Mouse (Mus musculus) heart, embryonic 13.5 days (tissue): Measurements from ENCODE around the gene Fbxl5. TPM values are rescaled to one million over a fixed set of nuclear protein-coding genes. Genes with fewer than 3 reads are reported as not detected.

Source experiments
- ATAC-seq: fragments of 200-750 bp; cut with Nextera tagmentation; 2 replicates; pipeline ENCODE4 v1.8.0; 2017; ENCODE audit warnings: moderate TSS enrichment; ENCODE audit not compliant: insufficient number of reproducible peaks, low FRiP score, low TSS enrichment; ENCODE audit errors: extremely low read depth
- H3K27ac ChIP-seq: fragments of 300-500 bp; sonication (generic); replicated peaks from 2 replicates; pipeline ENCODE4 v1.5.1; 2015; ENCODE audit warnings: moderate library complexity, mild to moderate bottlenecking, inconsistent platforms
- H3K27me3 ChIP-seq: fragments of 300-500 bp; sonication (generic); replicated peaks from 2 replicates; pipeline ENCODE4 v1.6.1; 2015; ENCODE audit warnings: mild to moderate bottlenecking, inconsistent platforms
- H3K36me3 ChIP-seq: fragments of 300-500 bp; sonication (generic); 2 replicates; pipeline ENCODE4 v1.6.1; 2015; ENCODE audit warnings: mild to moderate bottlenecking, inconsistent platforms
- H3K4me1 ChIP-seq: fragments of 300-500 bp; sonication (generic); 2 replicates; pipeline ENCODE4 v1.6.1; 2015; ENCODE audit warnings: inconsistent platforms
- H3K4me2 ChIP-seq: fragments of 300-500 bp; sonication (generic); 2 replicates; pipeline ENCODE4 v1.6.1; 2015; ENCODE audit warnings: inconsistent platforms, mild to moderate bottlenecking, moderate library complexity
- H3K4me3 ChIP-seq: fragments of 300-500 bp; sonication (generic); 2 replicates; pipeline ENCODE4 v1.5.1; 2015; ENCODE audit warnings: moderate library complexity, mild to moderate bottlenecking, inconsistent platforms
- H3K9ac ChIP-seq: fragments of 300-500 bp; sonication (generic); 2 replicates; pipeline ENCODE4 v1.6.1; 2015; ENCODE audit warnings: inconsistent platforms, mild to moderate bottlenecking, moderate library complexity
- H3K9me3 ChIP-seq: fragments of 300-500 bp; sonication (generic); 2 replicates; pipeline ENCODE4 v1.6.1; 2016; ENCODE audit warnings: inconsistent platforms
- WGBS: fragments of 180-500 bp; shearing (Covaris S2); methylation state at CpG from one replicate; pipeline ENCODE4 v1.1.7; 2015; ENCODE audit warnings: mixed read lengths; 5-methylcytosine and 5-hydroxymethylcytosine counted together
- polyA plus RNA-seq: library from polyadenylated mRNA; unstranded; fragments of >200 nt; fragmentation: Nextera tagmentation; extraction: Ambion mirVana; gene quantifications from 2 replicates; pipeline ENCODE4 v1.2.1, GENCODE M21; 2015

The Fbxl5 gene
- polyA plus RNA-seq, 1 experiment from 2014 or later: 43.2 TPM

DNA sequence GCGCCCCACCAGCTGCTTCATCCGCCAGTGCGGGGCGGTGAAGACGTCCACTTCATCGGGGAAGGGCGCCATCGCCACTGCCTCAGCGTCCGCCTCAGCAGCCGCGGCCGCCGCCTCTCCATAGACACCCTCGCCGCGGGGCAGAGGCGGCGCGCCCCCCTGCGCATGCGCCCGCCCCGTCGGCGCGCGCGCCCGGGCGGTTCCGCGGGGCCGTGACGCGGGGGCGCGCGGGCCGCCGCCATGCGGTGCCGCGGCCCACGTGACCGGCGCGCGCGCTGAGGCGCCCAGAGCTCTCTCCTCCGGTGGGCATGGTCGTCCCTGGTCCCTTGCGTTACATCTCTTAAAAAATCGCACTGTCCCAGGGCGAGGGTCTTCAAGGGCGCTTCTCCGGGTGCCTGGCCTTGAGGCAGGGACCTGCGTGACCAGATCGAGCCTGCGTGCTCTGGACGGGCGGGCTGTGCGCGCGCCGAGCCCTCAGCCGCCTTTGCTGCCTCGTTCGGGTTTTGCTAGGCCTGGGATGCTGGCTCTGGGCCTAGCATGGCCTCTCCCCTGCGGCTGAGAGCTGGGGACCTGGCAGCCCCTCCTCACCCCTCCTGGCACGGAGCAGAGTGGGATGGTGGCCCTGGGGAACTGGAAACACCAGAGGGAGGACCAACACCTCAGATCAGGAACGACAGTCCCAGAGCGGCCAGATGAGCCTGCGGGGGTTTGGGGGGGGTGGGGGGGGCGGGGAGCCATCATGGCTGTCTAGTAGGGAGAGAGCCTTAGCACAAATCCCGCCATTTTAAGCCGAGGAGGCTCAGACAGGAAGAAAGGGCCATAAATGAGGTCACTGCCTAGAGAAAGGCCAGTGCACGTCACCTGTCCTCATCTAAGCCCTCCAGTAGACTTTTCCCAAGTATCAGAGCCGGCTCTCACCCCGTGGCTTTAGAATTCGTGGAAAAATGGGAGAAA lies 39.2 kb downstream of the Fbxl5 start:
- Histone ChIP-seq H3K9me3 (no peaks in the 10 kb centered on the region), H3K36me3 (peaks cover 8% of the 10 kb centered on the region), H3K4me1 (peaks cover 25% of the 10 kb centered on the region), H3K4me2 (peak overlapping the region; percentile 74), H3K27ac (peak overlapping the region; percentile 90), H3K9ac (peak overlapping the region; percentile 97), H3K27me3 (no peaks in the 10 kb centered on the region), H3K4me3 (peak overlapping the region; percentile 93)
- 4% methylated on average over 63 of the region's 82 CpGs for WGBS
- ATAC-seq: peak; percentile 90

GRCm38 (mm10) chr5:43781423-43781976 lies 39.9 kb downstream of the Fbxl5 start:
- peak overlapping the region; percentile 93 for H3K4me3 ChIP-seq
- no peaks in the 10 kb centered on the region for H3K9me3 ChIP-seq
- under 1% methylated on average over 17 of the region's 61 CpGs for WGBS
- peaks cover 8% of the 10 kb centered on the region for H3K36me3 ChIP-seq
- no peaks in the 10 kb centered on the region for H3K27me3 ChIP-seq
- peak; percentile 69 for ATAC-seq
- peak overlapping the region; percentile 97 for H3K9ac ChIP-seq
- peaks cover 33% of the 10 kb centered on the region for H3K4me1 ChIP-seq
- H3K4me2 ChIP-seq: peak overlapping the region; percentile 74
- H3K27ac ChIP-seq: peak overlapping the region; percentile 90

DNA sequence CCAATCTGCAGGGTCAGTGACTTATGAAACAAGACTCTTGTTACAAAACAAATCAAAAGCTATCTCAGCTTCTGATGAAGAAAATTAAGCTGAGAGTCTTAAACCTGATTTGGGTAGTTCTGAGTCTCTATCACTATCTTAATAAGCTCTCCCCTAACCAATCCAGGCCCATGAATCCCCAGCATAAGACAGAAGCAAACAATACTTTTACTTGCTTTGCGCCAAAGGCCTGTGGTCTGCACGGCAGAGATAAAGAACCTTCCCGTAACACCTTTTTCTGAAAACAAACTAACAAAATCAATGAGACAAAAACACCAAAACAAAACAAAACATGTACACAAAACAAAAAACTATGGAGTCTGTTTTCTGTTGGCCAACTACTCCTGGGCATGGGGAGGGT lies 42.9 kb downstream of the Fbxl5 start:
- Histone ChIP-seq H3K4me1 (peaks cover 45% of the 10 kb centered on the region), H3K36me3 (peaks cover 8% of the 10 kb centered on the region), H3K9me3 (no peaks in the 10 kb centered on the region), H3K27ac (no peak overlapping the region), H3K9ac (no peak overlapping the region), H3K4me3 (no peak overlapping the region), H3K4me2 (peak overlapping the region; percentile 18), H3K27me3 (no peaks in the 10 kb centered on the region)
- ATAC-seq: no peak
- WGBS: 85% methylated on average over 3 of the region's 3 CpGs

DNA sequence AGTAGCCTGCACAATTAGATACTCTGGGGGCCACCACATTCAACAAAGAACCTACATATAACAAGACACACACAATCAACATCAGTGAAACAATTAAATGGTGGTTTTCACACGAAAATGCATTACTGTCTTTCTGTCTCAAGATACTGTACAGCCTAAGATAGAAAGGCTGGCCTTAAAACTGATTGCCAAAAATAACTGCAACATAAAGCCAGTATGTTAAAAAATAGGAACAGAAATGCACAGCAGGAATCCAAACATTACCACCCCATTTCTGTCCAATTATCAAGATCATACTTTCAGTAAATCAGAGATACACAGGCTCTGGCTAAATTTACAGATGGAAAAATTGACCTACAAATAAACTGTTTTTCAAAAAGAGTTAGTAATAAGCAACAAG lies 44.4 kb downstream of the Fbxl5 start:
- no peaks in the 10 kb centered on the region for H3K9me3 ChIP-seq
- H3K27me3 ChIP-seq: no peaks in the 10 kb centered on the region
- H3K4me3 ChIP-seq: no peak overlapping the region
- H3K9ac ChIP-seq: no peak overlapping the region
- peaks cover 13% of the 10 kb centered on the region for H3K36me3 ChIP-seq
- peak overlapping the region; percentile 37 for H3K4me2 ChIP-seq
- peak overlapping the region; percentile 68 for H3K27ac ChIP-seq
- ATAC-seq: no peak
- H3K4me1 ChIP-seq: peaks cover 40% of the 10 kb centered on the region
- 26% methylated on average over 1 of the region's 1 CpGs for WGBS

DNA sequence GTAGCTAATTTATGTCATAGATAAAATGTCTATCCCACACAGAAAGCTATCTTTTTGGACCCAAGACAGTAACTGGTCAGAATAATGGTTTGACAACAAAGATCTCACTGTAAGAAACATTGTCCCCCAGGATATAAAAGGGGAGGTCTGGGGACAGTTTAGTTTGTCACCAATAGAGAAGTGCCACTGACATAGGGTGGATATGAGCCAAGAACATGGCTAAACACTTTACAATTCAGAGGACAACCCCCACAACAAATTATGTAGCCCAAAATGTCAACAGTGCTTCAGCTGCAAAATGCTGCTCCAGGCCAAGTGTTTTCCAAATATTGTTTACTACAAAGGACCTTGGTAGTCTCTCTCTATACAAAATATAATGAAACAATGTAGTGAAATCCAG lies 45.0 kb downstream of the Fbxl5 start:
- no peak for ATAC-seq
- H3K4me2 ChIP-seq: peak overlapping the region; percentile 37; the same call in 1 of the 2 replicates
- peak overlapping the region; percentile 68 for H3K27ac ChIP-seq

GRCm38 (mm10) chr5:43771555-43771954 lies 49.9 kb downstream of the Fbxl5 start:
- no peak overlapping the region for H3K9ac ChIP-seq
- H3K27ac ChIP-seq: no peak overlapping the region
- no peak overlapping the region for H3K4me3 ChIP-seq
- H3K9me3 ChIP-seq: no peaks in the 10 kb centered on the region
- no peak for ATAC-seq
- peaks cover 13% of the 10 kb centered on the region for H3K4me1 ChIP-seq
- WGBS: 84% methylated on average over 3 of the region's 3 CpGs
- H3K4me2 ChIP-seq: no peak overlapping the region
- peaks cover 47% of the 10 kb centered on the region for H3K36me3 ChIP-seq
- H3K27me3 ChIP-seq: no peaks in the 10 kb centered on the region

More for the DNA sequence above, 45.0 kb downstream of the Fbxl5 start:
- Histone ChIP-seq H3K4me3 (no peak overlapping the region), H3K36me3 (peaks cover 16% of the 10 kb centered on the region), H3K27me3 (no peaks in the 10 kb centered on the region), H3K4me1 (peaks cover 40% of the 10 kb centered on the region), H3K9me3 (no peaks in the 10 kb centered on the region), H3K9ac (no peak overlapping the region)

- no peak overlapping the region for H3K27ac ChIP-seq
- no peaks in the 10 kb centered on the region for H3K9me3 ChIP-seq
- no peak overlapping the region for H3K4me2 ChIP-seq
- H3K4me1 ChIP-seq: peaks cover 7% of the 10 kb centered on the region
- no peak overlapping the region for H3K9ac ChIP-seq
- H3K36me3 ChIP-seq: peaks cover 53% of the 10 kb centered on the region
- 73% methylated on average over 3 of the region's 3 CpGs for WGBS
- H3K27me3 ChIP-seq: no peaks in the 10 kb centered on the region
- no peak for ATAC-seq
- no peak overlapping the region for H3K4me3 ChIP-seq
Observed at GRCm38 (mm10) chr5:43770618-43771354, 50.7 kb downstream of the Fbxl5 start.

DNA sequence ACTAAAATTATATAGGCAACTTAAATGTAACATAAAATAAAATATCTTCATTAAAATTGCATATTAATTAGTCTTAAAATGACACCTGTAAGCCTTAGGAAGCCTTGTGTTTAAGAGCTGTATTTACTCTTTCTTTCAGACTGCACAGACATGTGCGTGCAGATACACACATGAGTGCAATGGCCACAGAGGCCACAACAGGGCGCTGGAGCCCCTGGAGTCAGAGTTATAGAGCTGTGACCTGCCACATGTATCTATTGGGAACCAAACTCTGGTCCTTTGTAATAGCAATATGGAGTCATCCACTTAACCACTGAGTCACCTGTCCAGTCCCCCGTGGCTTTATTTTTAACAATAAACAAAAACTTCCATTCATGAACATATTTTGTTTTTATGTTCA lies 72.3 kb downstream of the Fbxl5 start:
- H3K27ac ChIP-seq: no peak overlapping the region

DNA sequence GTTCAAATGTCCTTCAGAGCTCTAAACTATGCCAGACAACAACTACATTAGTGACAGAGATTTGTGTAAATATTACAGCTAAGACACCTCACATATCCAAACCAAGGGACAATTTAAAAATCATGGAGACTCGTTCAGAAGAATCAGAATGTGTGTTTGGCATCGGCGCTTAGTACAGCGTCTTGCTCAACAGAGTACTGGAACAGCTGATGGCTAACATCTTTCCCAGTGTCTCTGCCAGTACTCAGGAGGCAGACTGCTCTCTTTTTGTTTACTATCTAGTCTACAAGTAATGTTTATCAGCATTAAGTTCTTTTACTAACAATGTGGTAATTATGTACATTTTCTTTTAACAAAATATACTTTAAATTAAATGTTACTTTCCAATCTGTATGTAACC lies 73.4 kb downstream of the Fbxl5 start:
- WGBS: 89% methylated on average over 4 of the region's 4 CpGs
- Histone ChIP-seq H3K36me3 (peaks cover 42% of the 10 kb centered on the region), H3K9ac (no peak overlapping the region), H3K27me3 (no peaks in the 10 kb centered on the region), H3K4me3 (no peak overlapping the region), H3K4me2 (no peak overlapping the region), H3K4me1 (no peaks in the 10 kb centered on the region), H3K9me3 (no peaks in the 10 kb centered on the region), H3K27ac (no peak overlapping the region)
- ATAC-seq: no peak

More for the DNA sequence above, 72.3 kb downstream of the Fbxl5 start:
- Histone ChIP-seq H3K9ac (no peak overlapping the region), H3K36me3 (peaks cover 37% of the 10 kb centered on the region), H3K27me3 (no peaks in the 10 kb centered on the region), H3K4me3 (no peak overlapping the region), H3K4me1 (no peaks in the 10 kb centered on the region), H3K9me3 (no peaks in the 10 kb centered on the region), H3K4me2 (no peak overlapping the region)
- 87% methylated on average over 3 of the region's 3 CpGs for WGBS
- ATAC-seq: no peak

DNA sequence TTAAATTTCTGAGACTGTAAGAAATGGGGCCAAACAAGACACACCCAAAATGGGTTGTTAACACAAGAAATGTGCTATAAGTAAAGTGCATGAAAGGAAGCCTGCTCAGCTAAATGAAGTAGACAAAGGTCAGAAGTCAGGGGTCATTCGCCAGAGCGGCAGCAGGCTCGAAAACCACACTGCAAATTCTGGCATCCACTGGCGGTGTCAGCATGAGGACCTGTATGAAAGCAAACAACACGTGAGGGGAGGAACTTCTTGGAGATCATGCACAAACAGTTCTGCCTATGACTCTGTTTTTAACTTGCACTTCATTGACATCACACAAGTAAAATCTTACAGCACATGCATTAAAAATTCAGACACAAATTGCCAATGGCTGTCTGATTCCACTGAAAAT lies 76.3 kb downstream of the Fbxl5 start:
- WGBS: 75% methylated on average over 5 of the region's 5 CpGs
- no peaks in the 10 kb centered on the region for H3K27me3 ChIP-seq
- H3K4me3 ChIP-seq: no peak overlapping the region
- H3K4me2 ChIP-seq: no peak overlapping the region
- H3K27ac ChIP-seq: no peak overlapping the region
- peaks cover 61% of the 10 kb centered on the region for H3K36me3 ChIP-seq
- H3K4me1 ChIP-seq: no peaks in the 10 kb centered on the region
- H3K9ac ChIP-seq: no peak overlapping the region
- no peak for ATAC-seq
- H3K9me3 ChIP-seq: no peaks in the 10 kb centered on the region

GRCm38 (mm10) chr5:43744187-43744586 lies 77.3 kb downstream of the Fbxl5 start:
- Histone ChIP-seq H3K4me2 (no peak overlapping the region), H3K27ac (no peak overlapping the region), H3K36me3 (peaks cover 61% of the 10 kb centered on the region), H3K9ac (no peak overlapping the region), H3K4me3 (no peak overlapping the region), H3K4me1 (no peaks in the 10 kb centered on the region), H3K9me3 (no peaks in the 10 kb centered on the region), H3K27me3 (no peaks in the 10 kb centered on the region)
- 88% methylated on average over 1 of the region's 1 CpGs for WGBS
- ATAC-seq: no peak
